Mouse (Mus musculus): ENCODE data around the gene Ech1. TPM values are rescaled to one million over a fixed set of nuclear protein-coding genes. Genes with fewer than 3 reads are reported as not detected.

Ech1 gene
- 100 to 1,000 TPM; 211 to 220 TPM for total RNA-seq (2021)
- long read RNA-seq, experiment 1, transcript Ech1-201 (10 exons, 1,267 nt): major isoform, 268 of 281 reads
- long read RNA-seq, experiment 1, partial matches to known transcripts: 8 of 281 reads
- long read RNA-seq, experiment 1, other reads (novel, unspliced or antisense): 5 of 281 reads
- long read RNA-seq, experiment 2, transcript Ech1-201 (10 exons, 1,267 nt): major isoform, 219 of 228 reads
- long read RNA-seq, experiment 2, partial matches to known transcripts: 4 of 228 reads
- long read RNA-seq, experiment 2, other reads (novel, unspliced or antisense): 5 of 228 reads

GRCm38 (mm10) chr7:28824941-28825685, at the start of gene Ech1:
Gene Ech1, plus strand, starts transcription at chr7:28825217.
- peak; percentile 86 to 93 for DNase-seq (ENCODE audit: low spot score in 2 of 2)

- DNase-seq (ENCODE audit: low spot score in 2 of 2): no peak
Observed at GRCm38 (mm10) chr7:28778825-28779224, 46.2 kb upstream of the Ech1 start.

- DNase-seq (ENCODE audit: low spot score in 2 of 2): peak; percentile 85 to 92
Observed at GRCm38 (mm10) chr7:28780067-28780658, 44.9 kb upstream of the Ech1 start.

GRCm38 (mm10) chr7:28780857-28781256, 44.2 kb upstream of the Ech1 start:
- no peak for DNase-seq (ENCODE audit: low spot score in 2 of 2)

GRCm38 (mm10) chr7:28781261-28781663, 43.8 kb upstream of the Ech1 start:
- no peak for DNase-seq (ENCODE audit: low spot score in 2 of 2)

- DNase-seq (ENCODE audit: low spot score in 2 of 2): no peak
Observed at GRCm38 (mm10) chr7:28785161-28785560, 39.9 kb upstream of the Ech1 start.

GRCm38 (mm10) chr7:28787884-28788283, 37.1 kb upstream of the Ech1 start:
- no peak for DNase-seq (ENCODE audit: low spot score in 2 of 2)

GRCm38 (mm10) chr7:28788307-28789195, 36.5 kb upstream of the Ech1 start, which contains the start of gene Rinl:
Gene Rinl, plus strand, starts transcription at chr7:28788969.
- no peak for DNase-seq (ENCODE audit: low spot score in 2 of 2)

GRCm38 (mm10) chr7:28789235-28789634, 35.8 kb upstream of the Ech1 start:
- no peak for DNase-seq (ENCODE audit: low spot score in 2 of 2)

- DNase-seq (ENCODE audit: low spot score in 2 of 2): no peak
Observed at GRCm38 (mm10) chr7:28790066-28790806, 34.8 kb upstream of the Ech1 start.

- no peak for DNase-seq (ENCODE audit: low spot score in 2 of 2)
Observed at GRCm38 (mm10) chr7:28791706-28792105, 33.3 kb upstream of the Ech1 start.

- DNase-seq (ENCODE audit: low spot score in 2 of 2): no peak
Observed at GRCm38 (mm10) chr7:28792391-28793185, 32.4 kb upstream of the Ech1 start.

- no peak for DNase-seq (ENCODE audit: low spot score in 2 of 2)
Observed at GRCm38 (mm10) chr7:28793834-28794233, 31.2 kb upstream of the Ech1 start.

- DNase-seq (ENCODE audit: low spot score in 2 of 2): no peak
Observed at GRCm38 (mm10) chr7:28794496-28794895, 30.5 kb upstream of the Ech1 start.

- DNase-seq (ENCODE audit: low spot score in 2 of 2): no peak
Observed at GRCm38 (mm10) chr7:28795832-28796231, 29.2 kb upstream of the Ech1 start.

- peak; percentile 74 to 85 for DNase-seq (ENCODE audit: low spot score in 2 of 2)
Observed at GRCm38 (mm10) chr7:28796562-28796975, 28.4 kb upstream of the Ech1 start.

- no peak for DNase-seq (ENCODE audit: low spot score in 2 of 2)
Observed at GRCm38 (mm10) chr7:28799994-28800393, 25.0 kb upstream of the Ech1 start.

- no peak for DNase-seq (ENCODE audit: low spot score in 2 of 2)
Observed at GRCm38 (mm10) chr7:28801451-28801850, 23.6 kb upstream of the Ech1 start.

- peak in 1 of 2 experiments; percentile 60 for DNase-seq (ENCODE audit: low spot score in 2 of 2)
Observed at GRCm38 (mm10) chr7:28801901-28802670, 22.9 kb upstream of the Ech1 start.
